Mouse (Mus musculus) forebrain, embryonic 16.5 days (tissue): ENCODE measurements around the gene Rtn4rl1. TPM values are rescaled to one million over a fixed set of nuclear protein-coding genes. Genes with fewer than 3 reads are reported as not detected.

Experiments used
- ATAC-seq: fragments of 200-750 bp; cut with Nextera tagmentation; 2 replicates; pipeline ENCODE4 v1.8.0; 2017; ENCODE audit warnings: mild to moderate bottlenecking, moderate library complexity
- H3K27ac ChIP-seq: fragments of 300-500 bp; sonication (generic); 2 replicates; pipeline ENCODE4 v1.5.1; 2014; ENCODE audit warnings: low read length, control low read depth
- H3K27me3 ChIP-seq: fragments of 300-500 bp; sonication (generic); replicated peaks from 2 replicates; pipeline ENCODE4 v1.6.1; 2014; ENCODE audit warnings: low read length; ENCODE audit not compliant: control insufficient read depth, insufficient read depth
- H3K36me3 ChIP-seq: fragments of 300-500 bp; sonication (generic); 2 replicates; pipeline ENCODE4 v1.6.1; 2014; ENCODE audit not compliant: control insufficient read depth, insufficient read depth
- H3K4me1 ChIP-seq: fragments of 300-500 bp; sonication (generic); replicated peaks from 2 replicates; pipeline ENCODE4 v1.6.1; 2014; ENCODE audit warnings: low read length; ENCODE audit not compliant: control insufficient read depth, insufficient read depth
- H3K4me2 ChIP-seq: fragments of 300-500 bp; sonication (generic); 2 replicates; pipeline ENCODE4 v1.6.1; 2014; ENCODE audit warnings: mild to moderate bottlenecking, low read length, control low read depth
- H3K4me3 ChIP-seq: fragments of 300-500 bp; sonication (generic); replicated peaks from 2 replicates; pipeline ENCODE4 v1.5.1; 2014; ENCODE audit warnings: mild to moderate bottlenecking, low read length, control low read depth
- H3K9ac ChIP-seq: fragments of 300-500 bp; sonication (generic); replicated peaks from 2 replicates; pipeline ENCODE4 v1.6.1; 2014; ENCODE audit warnings: low read depth, low read length, control low read depth
- H3K9me3 ChIP-seq: fragments of 300-500 bp; sonication (generic); 2 replicates; pipeline ENCODE4 v1.6.1; 2016; ENCODE audit warnings: low read length; ENCODE audit not compliant: control insufficient read depth
- WGBS: fragments of 180-500 bp; shearing (Covaris S2); extraction: QIAGEN DNeasy Blood & Tissue Kit; methylation state at CpG from one replicate; pipeline ENCODE4 v1.1.7; 2014; 5-methylcytosine and 5-hydroxymethylcytosine counted together
- polyA plus RNA-seq: library from polyadenylated mRNA; unstranded; fragments of >200 nt; fragmentation: Nextera tagmentation; extraction: Ambion mirVana; gene quantifications from 2 replicates; pipeline ENCODE4 v1.2.1, GENCODE M21; 2015

The Rtn4rl1 gene
- polyA plus RNA-seq, 1 experiment from 2014 or later = 6.3 TPM

- WGBS = 83% methylated on average over 4 of the region's 4 CpGs
- no peaks in the 10 kb centered on the region for H3K4me1 ChIP-seq
Observed at GRCm38 (mm10) chr11:75203926-75204325, 10.3 kb downstream of the Rtn4rl1 start.

GRCm38 (mm10) chr11:75204472-75204871 is 10.9 kb downstream of the Rtn4rl1 start:
- Histone ChIP-seq H3K36me3 (no peaks in the 10 kb centered on the region), H3K4me1 (no peaks in the 10 kb centered on the region), H3K9ac (no peak overlapping the region), H3K27me3 (no peaks in the 10 kb centered on the region), H3K27ac (no peak overlapping the region), H3K4me3 (no peak overlapping the region), H3K9me3 (no peaks in the 10 kb centered on the region), H3K4me2 (no peak overlapping the region)
- no peak for ATAC-seq
- WGBS = 37% methylated on average over 9 of the region's 9 CpGs

More at GRCm38 (mm10) chr11:75203926-75204325, 10.3 kb downstream of the Rtn4rl1 start:
- H3K9ac ChIP-seq = no peak overlapping the region
- no peak overlapping the region for H3K4me2 ChIP-seq
- ATAC-seq = no peak
- no peaks in the 10 kb centered on the region for H3K9me3 ChIP-seq
- no peaks in the 10 kb centered on the region for H3K36me3 ChIP-seq
- H3K27ac ChIP-seq = no peak overlapping the region
- H3K27me3 ChIP-seq = no peaks in the 10 kb centered on the region
- no peak overlapping the region for H3K4me3 ChIP-seq

GRCm38 (mm10) chr11:75206347-75206746 is 12.8 kb downstream of the Rtn4rl1 start:
- H3K9me3 ChIP-seq = no peaks in the 10 kb centered on the region
- H3K36me3 ChIP-seq = no peaks in the 10 kb centered on the region
- ATAC-seq = no peak
- no peak overlapping the region for H3K27ac ChIP-seq
- no peak overlapping the region for H3K9ac ChIP-seq
- 75% methylated on average over 4 of the region's 4 CpGs for WGBS
- no peak overlapping the region for H3K4me3 ChIP-seq
- no peaks in the 10 kb centered on the region for H3K27me3 ChIP-seq
- no peaks in the 10 kb centered on the region for H3K4me1 ChIP-seq
- no peak overlapping the region for H3K4me2 ChIP-seq

- peaks cover 22% of the 10 kb centered on the region for H3K4me1 ChIP-seq
- 69% methylated on average over 4 of the region's 4 CpGs for WGBS
- ATAC-seq = no peak
- no peaks in the 10 kb centered on the region for H3K9me3 ChIP-seq
- H3K36me3 ChIP-seq = no peaks in the 10 kb centered on the region
- no peak overlapping the region for H3K27ac ChIP-seq
- H3K27me3 ChIP-seq = no peaks in the 10 kb centered on the region
- H3K9ac ChIP-seq = no peak overlapping the region
- H3K4me3 ChIP-seq = no peak overlapping the region
- no peak overlapping the region for H3K4me2 ChIP-seq
Observed at GRCm38 (mm10) chr11:75209363-75209762, 15.8 kb downstream of the Rtn4rl1 start.

- H3K27ac ChIP-seq = no peak overlapping the region
Observed at GRCm38 (mm10) chr11:75210093-75210492, 16.5 kb downstream of the Rtn4rl1 start.

GRCm38 (mm10) chr11:75210755-75211154 is 17.2 kb downstream of the Rtn4rl1 start:
- H3K9ac ChIP-seq = no peak overlapping the region
- no peaks in the 10 kb centered on the region for H3K36me3 ChIP-seq
- no peaks in the 10 kb centered on the region for H3K27me3 ChIP-seq
- H3K9me3 ChIP-seq = no peaks in the 10 kb centered on the region
- peaks cover 24% of the 10 kb centered on the region for H3K4me1 ChIP-seq
- H3K4me2 ChIP-seq = no peak overlapping the region
- WGBS = 43% methylated on average over 5 of the region's 6 CpGs
- ATAC-seq = no peak
- no peak overlapping the region for H3K4me3 ChIP-seq
- H3K27ac ChIP-seq = no peak overlapping the region

More at GRCm38 (mm10) chr11:75210093-75210492, 16.5 kb downstream of the Rtn4rl1 start:
- H3K9me3 ChIP-seq = no peaks in the 10 kb centered on the region
- H3K4me1 ChIP-seq = peaks cover 22% of the 10 kb centered on the region
- no peak overlapping the region for H3K4me2 ChIP-seq
- no peak overlapping the region for H3K4me3 ChIP-seq
- no peaks in the 10 kb centered on the region for H3K27me3 ChIP-seq
- 71% methylated on average over 4 of the region's 4 CpGs for WGBS
- no peaks in the 10 kb centered on the region for H3K36me3 ChIP-seq
- no peak overlapping the region for H3K9ac ChIP-seq
- ATAC-seq = no peak

GRCm38 (mm10) chr11:75212031-75212667 is 18.6 kb downstream of the Rtn4rl1 start:
- H3K4me2 ChIP-seq = no peak overlapping the region
- WGBS = 50% methylated on average over 8 of the region's 8 CpGs
- no peaks in the 10 kb centered on the region for H3K9me3 ChIP-seq
- no peak overlapping the region for H3K4me3 ChIP-seq
- H3K36me3 ChIP-seq = no peaks in the 10 kb centered on the region
- H3K9ac ChIP-seq = no peak overlapping the region
- H3K4me1 ChIP-seq = peaks cover 24% of the 10 kb centered on the region
- no peaks in the 10 kb centered on the region for H3K27me3 ChIP-seq
- peak overlapping the region; percentile 25; the same call in 1 of the 2 replicates for H3K27ac ChIP-seq
- ATAC-seq = no peak

- peaks cover 24% of the 10 kb centered on the region for H3K4me1 ChIP-seq
- H3K9me3 ChIP-seq = no peaks in the 10 kb centered on the region
- H3K36me3 ChIP-seq = no peaks in the 10 kb centered on the region
- no peak for ATAC-seq
- H3K27ac ChIP-seq = no peak overlapping the region
- H3K4me3 ChIP-seq = no peak overlapping the region
- H3K4me2 ChIP-seq = no peak overlapping the region
- no peaks in the 10 kb centered on the region for H3K27me3 ChIP-seq
- WGBS = 92% methylated on average over 2 of the region's 3 CpGs
- H3K9ac ChIP-seq = no peak overlapping the region
Observed at GRCm38 (mm10) chr11:75212876-75213275, 19.3 kb downstream of the Rtn4rl1 start.

GRCm38 (mm10) chr11:75213372-75214080 is 19.9 kb downstream of the Rtn4rl1 start:
- peak overlapping the region; percentile 30 for H3K4me3 ChIP-seq
- 3% methylated on average over 35 of the region's 35 CpGs for WGBS
- peak overlapping the region; percentile 55 for H3K9ac ChIP-seq
- no peaks in the 10 kb centered on the region for H3K36me3 ChIP-seq
- peak overlapping the region; percentile 55 for H3K4me2 ChIP-seq
- H3K27me3 ChIP-seq = no peaks in the 10 kb centered on the region
- H3K9me3 ChIP-seq = no peaks in the 10 kb centered on the region
- peak; percentile 64 for ATAC-seq
- peaks cover 24% of the 10 kb centered on the region for H3K4me1 ChIP-seq
- H3K27ac ChIP-seq = no peak overlapping the region
